Comparison of ENCODE assay signal across 17 mouse cellular contexts in the genomic region with DNA sequence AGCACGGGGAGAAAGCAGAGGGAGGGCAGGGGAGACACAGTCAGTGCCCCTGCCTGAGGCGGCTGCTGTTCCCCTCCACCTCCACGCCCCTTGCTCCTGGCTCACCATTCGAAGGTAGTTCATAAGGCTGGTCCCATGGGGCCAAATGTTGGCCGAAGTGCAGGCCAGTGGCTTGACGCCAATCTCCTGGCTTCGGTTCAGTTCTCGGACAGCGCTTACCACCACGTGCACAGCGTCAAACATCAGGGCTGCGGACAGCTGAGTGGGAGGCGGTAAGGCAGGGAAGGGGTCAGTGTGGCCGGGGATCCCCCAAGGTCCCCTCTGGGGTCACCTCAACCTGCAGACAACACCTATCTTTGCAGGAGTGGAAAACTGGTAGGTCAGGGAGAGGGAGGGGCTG. TPM values are rescaled to one million over a fixed set of nuclear protein-coding genes. Genes with fewer than 3 reads are reported as not detected.
DNase-seq lines count a peak whose midpoint lies in the region; ATAC-seq and TF ChIP-seq lines count a peak whose summit lies in the region.
"Had no signal": no experiment of that assay in that cellular context is flagged by ENCODE, and none has a peak within 500 bp of the region (broad histone marks: within the 10 kb centered on the region; RNA-seq: fewer than 3 reads in every experiment).

No protein-coding gene starts in this region.

- peak; percentile 13; the same call in 1 of the 2 replicates for ATAC-seq in neural tube, embryonic 15.5 days (ENCODE audit: low FRiP score)
- ATAC-seq in kidney, embryonic 15.5 days (replicated peaks; ENCODE audit: low FRiP score) = 0 out of 2 replicates have a peak, but pooled peaks have one; percentile 46

- no peak overlapping the region for H3K27ac ChIP-seq in heart, adult 2 months
- no peak overlapping the region for H3K27ac ChIP-seq in neural tube, embryonic 15.5 days (replicated peaks)
- no peak overlapping the region for H3K27ac ChIP-seq in kidney, embryonic 15.5 days
- H3K27ac ChIP-seq: embryonic facial prominence, embryonic 15.5 days; forebrain, embryonic 10.5 days; liver, embryonic 15.5 days; midbrain, embryonic 15.5 days had no signal

- H3K4me2 ChIP-seq in neural tube, embryonic 15.5 days = no peak overlapping the region
- no peak overlapping the region for H3K4me2 ChIP-seq in kidney, embryonic 15.5 days
- H3K4me2 ChIP-seq: embryonic facial prominence, embryonic 15.5 days; heart, embryonic 11.5 days; liver, embryonic 15.5 days; midbrain, embryonic 15.5 days had no signal

- WGBS in heart, adult 2 months = 50% methylated on average over 14 of the region's 14 CpGs
- WGBS in neural tube, embryonic 15.5 days = 89% methylated on average over 14 of the region's 14 CpGs
- 67% methylated on average over 14 of the region's 14 CpGs for WGBS in kidney, embryonic 15.5 days

- no peak for TF ChIP-seq CTCF in heart, adult 2 months (IDR thresholded peaks at IDR 0.05)

- no peak overlapping the region for H3K9ac ChIP-seq in heart, adult 2 months (ENCODE audit: low read depth, low read length)
- no peak overlapping the region for H3K9ac ChIP-seq in neural tube, embryonic 15.5 days (replicated peaks)
- no peak overlapping the region for H3K9ac ChIP-seq in kidney, embryonic 15.5 days
- H3K9ac ChIP-seq: embryonic facial prominence, embryonic 15.5 days; liver, embryonic 15.5 days; midbrain, embryonic 15.5 days had no signal

- TF ChIP-seq POLR2A in heart, adult 2 months (IDR thresholded peaks at IDR 0.05; ENCODE audit: insufficient read depth, low read depth, low read length) = no peak

- H3K36me3 ChIP-seq in heart, adult 2 months (ENCODE audit: control insufficient read depth, insufficient read depth, low read length) = no peaks in the 10 kb centered on the region
- peaks cover 92% of the 10 kb centered on the region for H3K36me3 ChIP-seq in neural tube, embryonic 15.5 days
- H3K36me3 ChIP-seq in kidney, embryonic 15.5 days = peaks cover 98% of the 10 kb centered on the region

- H3K79me2 ChIP-seq in heart, adult 2 months (replicated peaks; ENCODE audit: control insufficient read depth, insufficient read depth, low read length) = no peaks in the 10 kb centered on the region

- no peaks in the 10 kb centered on the region for H3K4me1 ChIP-seq in heart, adult 2 months (ENCODE audit: control insufficient read depth, insufficient read depth, low read length)
- no peaks in the 10 kb centered on the region for H3K4me1 ChIP-seq in neural tube, embryonic 15.5 days
- H3K4me1 ChIP-seq in kidney, embryonic 15.5 days = no peaks in the 10 kb centered on the region
- H3K4me1 ChIP-seq: embryonic facial prominence, embryonic 15.5 days; forebrain, embryonic 10.5 days; liver, embryonic 15.5 days; midbrain, embryonic 15.5 days had no signal

- H3K27me3 ChIP-seq in heart, adult 2 months (ENCODE audit: control insufficient read depth, insufficient read depth, low read length) = no peaks in the 10 kb centered on the region
- H3K27me3 ChIP-seq in neural tube, embryonic 15.5 days (replicated peaks) = no peaks in the 10 kb centered on the region
- H3K27me3 ChIP-seq in kidney, embryonic 15.5 days = no peaks in the 10 kb centered on the region
- H3K27me3 ChIP-seq: embryonic facial prominence, embryonic 15.5 days; liver, embryonic 15.5 days; midbrain, embryonic 15.5 days had no signal

- intact Hi-C loops in heart, adult 2 months (cut with DNase I) = no loop called here

- H3K4me3 ChIP-seq in heart, adult 2 months = no peak overlapping the region
- H3K4me3 ChIP-seq in neural tube, embryonic 15.5 days (replicated peaks) = no peak overlapping the region
- H3K4me3 ChIP-seq in kidney, embryonic 15.5 days (replicated peaks) = no peak overlapping the region
- H3K4me3 ChIP-seq: embryonic facial prominence, embryonic 15.5 days; forebrain, embryonic 10.5 days; liver, embryonic 15.5 days; midbrain, embryonic 15.5 days had no signal

- peak; percentile 19 to 37 for DNase-seq in heart, adult 2 months
- no peak for DNase-seq in heart, adult 18-20 months
- DNase-seq in neural tube, embryonic 10.5 days (ENCODE audit: extremely low spot score, low spot score) = no peak
- no peak for DNase-seq in Muller cell, postnatal 12 days (ENCODE audit: inconsistent ontology term)
- DNase-seq in T-cell, adult 2 months (ENCODE audit: low spot score) = no peak
- DNase-seq: cerebellum, adult 8-10 months; gastrocnemius, postnatal 14 days; lung, postnatal 10 days; spleen, adult 18-20 months; thymus, adult 2 months had no signal

- no peak for TF ChIP-seq EP300 in heart, adult 2 months (IDR thresholded peaks at IDR 0.05; ENCODE audit: insufficient read depth, low read depth, low read length)

- no peaks in the 10 kb centered on the region for H3K9me3 ChIP-seq in neural tube, embryonic 15.5 days (replicated peaks)
- no peaks in the 10 kb centered on the region for H3K9me3 ChIP-seq in kidney, embryonic 15.5 days (replicated peaks)
- H3K9me3 ChIP-seq: embryonic facial prominence, embryonic 15.5 days; liver, embryonic 15.5 days; midbrain, embryonic 15.5 days had no signal

RNA-seq across cellular contexts. Expression of a gene that starts 13.3 kb away (rescaled TPM):
- total RNA-seq in heart, adult 2 months (2021) = 1 to 10 TPM; 4.5 to 4.6 TPM
- polyA plus RNA-seq in heart, adult 2 months (2012; rRNA removed) = 10.3 and 12.1 TPM in 2 replicates
- 1 to 10 TPM; 3.9 to 4.4 TPM for total RNA-seq in heart, adult 18-20 months (2021)
- polyA plus RNA-seq in neural tube, embryonic 15.5 days (2015; fragmentation: Nextera tagmentation; extraction: Ambion mirVana) = 14.9 and 17.8 TPM in 2 replicates
- 5.1 and 7.0 TPM in 2 replicates for polyA plus RNA-seq in kidney, embryonic 15.5 days (2015; fragmentation: Nextera tagmentation; extraction: Ambion mirVana)

RNA-seq across cellular contexts. Expression of a gene that starts 13.5 kb away (rescaled TPM):
- 10 to 100 TPM in 1 of 2 experiments, 1 to 10 TPM in 1; 9.2 to 10.3 TPM for total RNA-seq in heart, adult 2 months (2021)
- 11.8 and 12.6 TPM in 2 replicates for polyA plus RNA-seq in heart, adult 2 months (2012; rRNA removed)
- total RNA-seq in heart, adult 18-20 months (2021) = 1 to 10 TPM; 8.3 to 9.9 TPM
- 31.6 TPM in 2 replicates for polyA plus RNA-seq in neural tube, embryonic 15.5 days (2015; fragmentation: Nextera tagmentation; extraction: Ambion mirVana)
- polyA plus RNA-seq in kidney, embryonic 15.5 days (2015; fragmentation: Nextera tagmentation; extraction: Ambion mirVana) = 33.9 and 37.1 TPM in 2 replicates

RNA-seq across cellular contexts. Expression of a gene that starts 53.1 kb away (rescaled TPM):
- 1 to 10 TPM in 1 of 2 experiments, under 1 TPM in 1; 0.39 to 1.2 TPM for total RNA-seq in heart, adult 2 months (2021)
- 0.85 and 1.7 TPM in 2 replicates for polyA plus RNA-seq in heart, adult 2 months (2012; rRNA removed)
- 1 to 10 TPM in 1 of 2 experiments, under 1 TPM in 1; 0.77 to 1.4 TPM for total RNA-seq in heart, adult 18-20 months (2021)
- polyA plus RNA-seq in neural tube, embryonic 15.5 days (2015; fragmentation: Nextera tagmentation; extraction: Ambion mirVana) = 538 and 586 TPM in 2 replicates
- polyA plus RNA-seq in kidney, embryonic 15.5 days (2015; fragmentation: Nextera tagmentation; extraction: Ambion mirVana) = 0.68 and 2.1 TPM in 2 replicates

Comparison
In these comparisons a context has a peak if more than half of its experiments do, and no peak if none do; other contexts are left out.
1. DNase-seq: peak in heart, adult 2 months (2 of 2); none in heart, adult 18-20 months (0 of 2), neural tube, embryonic 10.5 days (single experiment), Muller cell, postnatal 12 days (single experiment) and T-cell, adult 2 months (single experiment).
2. RNA of a gene that starts 53.1 kb away (polyA plus RNA-seq): 538 to 586 TPM in neural tube, embryonic 15.5 days; 0.68 to 2.1 TPM in kidney, embryonic 15.5 days and 0.85 to 1.7 TPM in heart, adult 2 months; every median in the first group is over 100 times any median in the second.